Mouse (Mus musculus) G1E (cell line): ENCODE results near the gene Syndig1.

Experiments
- CTCF ChIP-seq: IDR thresholded peaks from 2 replicates; pipeline ENCODE4 v1.5.1; 2012; ENCODE audit warnings: low read depth, low read length, inconsistent platforms, mixed read lengths
- TAL1 ChIP-seq: conservative IDR thresholded peaks from 2 replicates; pipeline ENCODE4 v1.6.1; 2012; ENCODE audit warnings: low read depth, low read length, inconsistent platforms, mixed read lengths

DNA sequence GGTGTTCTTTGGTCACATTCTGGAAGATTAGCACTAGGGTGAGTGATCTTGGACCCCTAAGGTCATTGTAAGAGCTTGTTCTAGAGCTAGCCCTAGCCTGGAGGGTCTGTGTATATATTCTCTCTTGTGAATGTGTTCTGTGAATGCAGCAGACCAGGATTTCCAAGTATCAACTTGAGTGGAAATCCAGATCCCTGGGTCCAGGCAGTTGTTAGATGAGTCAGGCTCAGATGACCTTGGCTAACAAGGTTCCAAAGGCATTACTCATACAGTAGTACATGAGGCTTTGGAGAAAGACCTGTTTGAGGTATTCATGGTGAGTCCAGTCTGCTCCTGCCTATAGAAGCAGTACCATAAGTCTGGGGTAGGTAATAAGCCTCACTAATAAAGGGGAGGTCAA, 103.1 kb downstream of the Syndig1 start:
- TF ChIP-seq CTCF (no peak), TAL1 (no peak)
